Mouse (Mus musculus) liver, embryonic 13.5 days (tissue): ENCODE measurements around the gene Dmac2. TPM values are rescaled to one million over a fixed set of nuclear protein-coding genes. Genes with fewer than 3 reads are reported as not detected.

Experiments
- ATAC-seq: fragments of 200-750 bp; cut with Nextera tagmentation; 2 replicates; pipeline ENCODE4 v1.8.0; 2017; ENCODE audit warnings: low read depth, mild to moderate bottlenecking, moderate number of reproducible peaks, moderate library complexity
- DNase-seq: peaks from one replicate; pipeline ENCODE4 v3.0.0; 2022
- H3K27ac ChIP-seq: fragments of 300-500 bp; sonication (generic); 2 replicates; pipeline ENCODE4 v1.5.1; 2015; ENCODE audit warnings: moderate library complexity, mild to moderate bottlenecking, inconsistent platforms
- H3K27me3 ChIP-seq: fragments of 300-500 bp; sonication (generic); 2 replicates; pipeline ENCODE4 v1.6.1; 2015; ENCODE audit warnings: mild to moderate bottlenecking, inconsistent platforms
- H3K36me3 ChIP-seq: fragments of 300-500 bp; sonication (generic); 2 replicates; pipeline ENCODE4 v1.6.1; 2015; ENCODE audit warnings: mild to moderate bottlenecking, inconsistent platforms
- H3K4me1 ChIP-seq: fragments of 300-500 bp; sonication (generic); replicated peaks from 2 replicates; pipeline ENCODE4 v1.6.1; 2015; ENCODE audit warnings: inconsistent platforms
- H3K4me2 ChIP-seq: fragments of 300-500 bp; sonication (generic); 2 replicates; pipeline ENCODE4 v1.6.1; 2015; ENCODE audit warnings: inconsistent platforms, mild to moderate bottlenecking, moderate library complexity
- H3K4me3 ChIP-seq: fragments of 300-500 bp; sonication (generic); replicated peaks from 2 replicates; pipeline ENCODE4 v1.5.1; 2015; ENCODE audit warnings: mild to moderate bottlenecking, inconsistent platforms
- H3K9ac ChIP-seq: fragments of 300-500 bp; sonication (generic); 2 replicates; pipeline ENCODE4 v1.6.1; 2015; ENCODE audit warnings: mild to moderate bottlenecking, inconsistent platforms
- H3K9me3 ChIP-seq: fragments of 300-500 bp; sonication (generic); replicated peaks from 2 replicates; pipeline ENCODE4 v1.6.1; 2016; ENCODE audit warnings: inconsistent platforms
- WGBS: fragments of 180-500 bp; shearing (Covaris S2); methylation state at CpG from one replicate; pipeline ENCODE4 v1.1.7; 2015; ENCODE audit not compliant: insufficient replicate concordance; 5-methylcytosine and 5-hydroxymethylcytosine counted together
- polyA plus RNA-seq: library from polyadenylated mRNA; unstranded; fragments of >200 nt; fragmentation: Nextera tagmentation; extraction: Ambion mirVana; gene quantifications from 2 replicates; pipeline ENCODE4 v1.2.1, GENCODE M21; 2015

The Dmac2 gene
- polyA plus RNA-seq, 1 experiment from 2014 or later = 10.4 TPM

- no peak for DNase-seq
- Histone ChIP-seq H3K27ac (peak overlapping the region; percentile 18), H3K9ac (no peak overlapping the region), H3K36me3 (no peaks in the 10 kb centered on the region), H3K4me2 (no peak overlapping the region), H3K4me1 (peaks cover 36% of the 10 kb centered on the region), H3K9me3 (no peaks in the 10 kb centered on the region), H3K4me3 (no peak overlapping the region), H3K27me3 (no peaks in the 10 kb centered on the region)
- WGBS = 58% methylated on average over 11 of the region's 11 CpGs
- no peak for ATAC-seq
Observed at GRCm38 (mm10) chr7:25655601-25656428, 36.6 kb downstream of the Dmac2 start.

- ATAC-seq (no peak), DNase-seq (no peak)
- Histone ChIP-seq H3K9ac (peak overlapping the region; percentile 64), H3K36me3 (peaks cover 13% of the 10 kb centered on the region), H3K27me3 (no peaks in the 10 kb centered on the region), H3K4me3 (peak overlapping the region; percentile 77), H3K4me1 (peaks cover 36% of the 10 kb centered on the region), H3K9me3 (no peaks in the 10 kb centered on the region), H3K4me2 (peak overlapping the region; percentile 80), H3K27ac (no peak overlapping the region; the same call in 1 of the 2 replicates)
- WGBS = 21% methylated on average over 10 of the region's 10 CpGs
Observed at GRCm38 (mm10) chr7:25657785-25658184, 38.6 kb downstream of the Dmac2 start.

- Histone ChIP-seq H3K9ac (peak within 1 kb of the TSS; percentile 80), H3K4me2 (peak within 1 kb of the TSS; percentile 80), H3K36me3 (peaks cover 23% of the 10 kb centered on the region), H3K9me3 (no peaks in the 10 kb centered on the region), H3K27me3 (no peaks in the 10 kb centered on the region), H3K4me3 (peak within 1 kb of the TSS; percentile 77), H3K4me1 (peaks cover 36% of the 10 kb centered on the region), H3K27ac (no peak within 1 kb of the TSS; the same call in 1 of the 2 replicates)
- under 1% methylated on average over 50 of the region's 50 CpGs for WGBS
- ATAC-seq = peak; percentile 96
- peak; percentile 99 for DNase-seq
Observed at GRCm38 (mm10) chr7:25658657-25659472, 39.7 kb downstream of the Dmac2 start, which contains the start of the genes Bckdha and Exosc5. Gene Bckdha (minus strand): TSS chr7:25658981. Gene Exosc5 (plus strand): TSS chr7:25659164.

GRCm38 (mm10) chr7:25666381-25666780 is 47.2 kb downstream of the Dmac2 start:
- H3K36me3 ChIP-seq = peaks cover 74% of the 10 kb centered on the region
- no peaks in the 10 kb centered on the region for H3K27me3 ChIP-seq

GRCm38 (mm10) chr7:25669158-25669557 is 49.9 kb downstream of the Dmac2 start:
- Histone ChIP-seq H3K4me2 (no peak overlapping the region), H3K36me3 (peaks cover 48% of the 10 kb centered on the region), H3K27me3 (peaks cover 13% of the 10 kb centered on the region), H3K4me1 (no peaks in the 10 kb centered on the region), H3K27ac (no peak overlapping the region), H3K4me3 (no peak overlapping the region), H3K9ac (no peak overlapping the region), H3K9me3 (no peaks in the 10 kb centered on the region)
- WGBS = 80% methylated on average over 10 of the region's 10 CpGs
- no peak for DNase-seq
- ATAC-seq = no peak

More at GRCm38 (mm10) chr7:25666381-25666780, 47.2 kb downstream of the Dmac2 start:
- Histone ChIP-seq H3K4me2 (no peak overlapping the region), H3K27ac (no peak overlapping the region), H3K4me1 (no peaks in the 10 kb centered on the region; the same call in 1 of the 2 replicates), H3K9me3 (no peaks in the 10 kb centered on the region), H3K4me3 (no peak overlapping the region), H3K9ac (no peak overlapping the region)
- 89% methylated on average over 8 of the region's 8 CpGs for WGBS
- no peak for ATAC-seq
- DNase-seq = no peak

- Histone ChIP-seq H3K27me3 (peaks cover 18% of the 10 kb centered on the region), H3K9me3 (no peaks in the 10 kb centered on the region), H3K27ac (no peak overlapping the region), H3K36me3 (peaks cover 43% of the 10 kb centered on the region), H3K4me1 (peaks cover 4% of the 10 kb centered on the region), H3K9ac (no peak overlapping the region), H3K4me3 (no peak overlapping the region), H3K4me2 (no peak overlapping the region)
- WGBS = 81% methylated on average over 9 of the region's 9 CpGs
- ATAC-seq (no peak), DNase-seq (no peak)
Observed at GRCm38 (mm10) chr7:25669631-25670030, 50.4 kb downstream of the Dmac2 start.

- Histone ChIP-seq H3K4me2 (no peak overlapping the region), H3K27me3 (peaks cover 22% of the 10 kb centered on the region), H3K9ac (no peak overlapping the region), H3K36me3 (peaks cover 39% of the 10 kb centered on the region), H3K9me3 (no peaks in the 10 kb centered on the region), H3K4me3 (no peak overlapping the region), H3K27ac (no peak overlapping the region), H3K4me1 (peaks cover 9% of the 10 kb centered on the region)
- ATAC-seq (no peak), DNase-seq (no peak)
- WGBS = 69% methylated on average over 4 of the region's 4 CpGs
Observed at GRCm38 (mm10) chr7:25670096-25670495, 50.9 kb downstream of the Dmac2 start.

GRCm38 (mm10) chr7:25671686-25672085 is 52.5 kb downstream of the Dmac2 start:
- Histone ChIP-seq H3K4me1 (peaks cover 12% of the 10 kb centered on the region), H3K4me3 (no peak overlapping the region), H3K4me2 (no peak overlapping the region), H3K36me3 (peaks cover 23% of the 10 kb centered on the region), H3K27ac (no peak overlapping the region), H3K27me3 (peaks cover 37% of the 10 kb centered on the region), H3K9me3 (no peaks in the 10 kb centered on the region), H3K9ac (no peak overlapping the region)
- ATAC-seq (no peak), DNase-seq (no peak)
- WGBS = 60% methylated on average over 2 of the region's 2 CpGs

GRCm38 (mm10) chr7:25672442-25672841 is 53.2 kb downstream of the Dmac2 start:
- Histone ChIP-seq H3K27ac (no peak overlapping the region), H3K9ac (no peak overlapping the region), H3K36me3 (peaks cover 15% of the 10 kb centered on the region), H3K27me3 (peaks cover 41% of the 10 kb centered on the region), H3K4me1 (peaks cover 12% of the 10 kb centered on the region), H3K4me3 (no peak overlapping the region), H3K9me3 (no peaks in the 10 kb centered on the region), H3K4me2 (no peak overlapping the region)
- 47% methylated on average over 4 of the region's 4 CpGs for WGBS
- no peak for DNase-seq
- no peak for ATAC-seq

- Histone ChIP-seq H3K9ac (peak overlapping the region; percentile 45; the same call in 1 of the 2 replicates), H3K4me2 (peak overlapping the region; percentile 68), H3K4me1 (peaks cover 17% of the 10 kb centered on the region), H3K36me3 (no peaks in the 10 kb centered on the region), H3K4me3 (peak overlapping the region; percentile 48), H3K27ac (no peak overlapping the region), H3K9me3 (no peaks in the 10 kb centered on the region), H3K27me3 (peaks cover 41% of the 10 kb centered on the region)
- ATAC-seq (no peak), DNase-seq (no peak)
- 20% methylated on average over 9 of the region's 9 CpGs for WGBS
Observed at GRCm38 (mm10) chr7:25674297-25674696, 55.1 kb downstream of the Dmac2 start.

GRCm38 (mm10) chr7:25674719-25675300 is 55.6 kb downstream of the Dmac2 start, which contains the start of gene Tmem91:
Gene Tmem91 (minus strand): TSS chr7:25675166.
- Histone ChIP-seq H3K9me3 (no peaks in the 10 kb centered on the region), H3K4me3 (peak within 1 kb of the TSS; percentile 48), H3K4me1 (peaks cover 22% of the 10 kb centered on the region), H3K27ac (no peak within 1 kb of the TSS), H3K4me2 (peak within 1 kb of the TSS; percentile 68), H3K27me3 (peaks cover 41% of the 10 kb centered on the region), H3K36me3 (no peaks in the 10 kb centered on the region), H3K9ac (peak within 1 kb of the TSS; percentile 45)
- ATAC-seq = no peak
- 2% methylated on average over 29 of the region's 29 CpGs for WGBS
- no peak for DNase-seq
